Mouse (Mus musculus) urinary bladder, postnatal 14 days (tissue): ENCODE results near the gene Enox1.

Experiments used
- DNase-seq: peaks from one replicate; pipeline ENCODE4 v3.0.0; 2021; ENCODE audit warnings: low spot score

Gene Enox1

DNA sequence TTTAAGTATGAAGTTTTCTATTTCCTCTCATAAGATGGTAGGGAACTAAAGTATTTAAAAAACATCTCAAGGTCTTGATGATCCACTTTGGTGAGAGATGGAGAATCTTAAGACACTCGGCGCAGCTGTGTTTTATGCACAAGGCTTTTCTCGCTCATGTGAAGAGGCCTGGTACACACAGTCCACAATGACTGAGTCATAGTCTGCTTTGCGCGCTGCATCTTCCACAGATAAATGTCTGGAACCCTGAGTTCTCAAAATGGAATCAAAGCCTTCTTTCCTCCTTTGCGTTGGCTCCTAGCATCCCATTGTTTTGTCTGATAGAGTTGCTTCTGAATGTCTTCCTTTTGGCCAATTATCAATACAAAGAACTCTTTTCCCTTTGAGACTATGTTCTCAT is 119.0 kb downstream of the Enox1 start:
- DNase-seq: no peak

DNA sequence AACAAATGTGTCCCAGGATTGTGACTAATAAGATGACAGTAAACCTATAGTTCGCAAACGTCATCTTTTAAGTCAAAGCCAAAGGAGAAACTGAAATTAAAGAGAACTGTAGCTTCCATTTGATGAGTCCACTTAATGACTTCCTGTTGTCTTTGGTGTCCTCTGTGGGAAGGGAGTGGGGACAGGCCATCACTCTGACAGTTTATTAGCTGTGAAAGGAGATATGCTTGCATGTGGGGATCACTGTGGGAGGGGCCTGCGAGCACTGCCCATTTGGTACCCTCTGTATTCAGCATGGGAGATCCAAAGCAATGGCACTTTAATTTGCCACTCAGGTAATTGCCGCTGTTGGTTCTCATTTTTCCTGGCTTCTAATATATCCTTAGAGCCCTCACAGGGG is 122.6 kb downstream of the Enox1 start:
- no peak for DNase-seq

DNA sequence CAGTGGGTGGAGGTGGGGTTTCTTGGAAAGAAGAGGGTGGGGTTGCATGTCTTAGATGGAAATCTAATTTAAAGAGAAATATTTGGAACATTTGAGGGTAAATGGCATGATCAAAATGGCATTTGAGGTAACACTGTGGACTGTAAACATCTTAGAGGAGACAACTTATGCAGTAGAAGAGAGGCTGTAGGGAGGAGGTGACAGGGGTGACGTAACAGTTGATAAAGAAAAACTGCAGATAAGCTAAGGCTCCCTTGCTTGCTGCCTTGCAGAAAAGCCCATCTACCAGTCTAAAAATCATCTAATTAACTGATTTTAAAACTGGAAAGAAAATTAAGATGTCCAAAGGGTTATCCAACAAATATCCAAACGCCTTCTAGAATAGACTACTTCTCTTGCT is 123.9 kb downstream of the Enox1 start:
- DNase-seq: no peak

DNA sequence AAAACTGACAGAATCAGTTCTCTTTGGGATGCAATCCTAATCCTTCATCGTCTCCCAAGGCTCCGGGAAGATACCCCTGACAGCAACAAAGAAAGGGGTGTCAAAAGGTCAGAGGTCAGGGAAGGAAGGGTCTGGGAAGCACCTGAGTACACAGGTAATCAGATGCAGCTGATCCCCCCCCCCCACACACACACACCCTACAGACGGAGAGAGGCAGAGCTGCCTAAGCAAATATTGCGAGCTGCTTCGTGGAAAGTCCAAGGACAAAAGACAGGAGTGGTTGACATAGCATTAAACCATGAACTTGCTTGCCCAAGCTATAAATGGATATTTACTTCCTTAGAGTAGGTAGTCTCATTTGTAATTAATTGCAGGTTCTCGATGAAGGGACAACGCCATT is 124.3 kb downstream of the Enox1 start:
- no peak for DNase-seq

DNA sequence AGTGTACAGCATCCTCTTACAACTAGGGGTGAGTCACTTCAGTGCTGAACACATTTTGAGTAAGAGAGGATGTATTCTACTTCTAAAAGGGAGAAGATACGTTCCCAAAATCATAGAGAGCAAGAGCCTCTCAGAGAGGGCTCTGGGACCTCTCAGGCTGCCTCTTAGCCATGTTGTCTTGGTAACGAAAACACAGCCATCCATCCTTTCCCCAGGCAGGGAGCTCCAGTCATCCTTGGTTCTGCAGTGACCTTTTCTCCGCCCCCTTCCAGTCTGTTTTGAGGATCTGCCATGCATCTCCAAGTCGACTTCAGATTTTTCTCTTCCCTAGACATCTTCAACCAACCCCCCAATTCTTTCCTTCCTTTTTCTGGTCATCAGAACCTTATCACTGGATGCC is 127.4 kb downstream of the Enox1 start:
- no peak for DNase-seq

DNA sequence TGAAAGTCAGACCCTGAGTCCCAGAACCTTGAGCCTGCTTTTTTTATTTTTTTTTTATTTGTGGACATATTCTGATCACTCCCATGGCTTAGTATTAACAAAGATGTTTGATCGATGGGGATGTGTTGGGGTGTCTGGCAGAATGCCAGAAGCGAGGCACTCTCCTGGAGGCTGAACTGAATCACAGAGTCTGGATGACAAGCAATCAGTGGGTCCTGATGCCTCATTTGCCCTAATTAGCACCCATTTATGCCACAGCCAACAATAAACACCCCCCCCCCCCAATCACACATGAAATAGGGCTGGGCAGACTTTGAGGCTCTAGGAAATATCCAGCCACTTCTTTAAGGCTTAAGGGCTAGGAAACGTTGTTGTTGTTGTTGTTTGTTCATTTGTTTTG is 128.9 kb downstream of the Enox1 start:
- no peak for DNase-seq

DNA sequence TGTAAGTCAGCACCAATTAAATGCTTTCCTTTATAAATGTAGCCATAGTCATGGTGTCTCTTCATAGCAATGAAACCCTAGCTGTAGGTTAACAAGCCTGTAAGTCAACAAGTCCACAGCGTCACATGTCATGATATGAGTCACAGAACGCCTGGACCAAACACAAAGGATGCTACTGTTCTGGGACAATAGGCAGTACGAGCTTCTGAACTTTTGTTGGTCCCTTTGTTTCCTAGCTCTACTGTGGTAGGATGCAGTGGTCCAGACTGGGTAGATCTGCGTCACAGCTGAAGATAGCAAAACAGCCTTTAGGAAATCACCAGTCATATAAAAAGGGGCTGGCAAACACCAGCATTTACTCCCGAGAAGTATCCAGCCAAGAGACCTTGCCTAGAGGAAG is 135.2 kb downstream of the Enox1 start:
- DNase-seq: no peak

DNA sequence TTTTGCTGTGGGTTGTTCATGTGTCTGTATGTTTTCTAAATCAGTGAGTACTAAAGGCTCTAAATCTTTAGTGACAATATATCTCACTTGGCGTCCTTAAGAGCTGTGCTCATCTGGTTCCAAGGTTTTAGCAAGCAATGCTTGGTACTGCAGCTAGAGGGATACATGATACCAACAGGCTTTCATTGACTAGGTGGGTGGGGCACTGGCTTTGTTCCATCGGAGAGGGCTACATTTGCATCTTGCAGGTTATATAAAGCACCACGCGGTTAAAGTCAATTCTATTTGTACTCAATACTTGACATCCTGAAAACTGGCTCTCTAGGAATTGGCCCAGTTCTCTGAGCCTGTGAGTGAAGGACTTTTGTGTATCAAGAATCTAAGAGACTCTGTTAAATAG is 140.5 kb downstream of the Enox1 start:
- no peak for DNase-seq

DNA sequence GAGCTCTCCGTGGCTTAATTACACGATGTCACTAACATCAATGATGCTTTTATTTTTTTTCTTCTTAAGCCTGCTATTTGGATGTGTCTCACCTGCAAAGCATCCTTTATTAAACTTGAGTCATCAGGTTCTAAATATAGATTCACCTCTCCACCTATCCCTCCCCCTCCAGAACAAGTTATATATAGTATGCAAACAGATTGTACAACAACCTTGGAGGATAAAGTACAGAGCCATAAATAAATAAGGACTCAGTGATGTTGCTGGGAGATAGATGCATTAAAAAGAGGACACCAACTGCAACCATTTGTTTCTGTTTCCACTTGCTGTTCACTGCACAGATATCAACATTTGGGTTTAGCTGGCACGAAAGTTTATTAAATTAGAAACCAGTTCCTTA is 141.8 kb downstream of the Enox1 start:
- DNase-seq: no peak

DNA sequence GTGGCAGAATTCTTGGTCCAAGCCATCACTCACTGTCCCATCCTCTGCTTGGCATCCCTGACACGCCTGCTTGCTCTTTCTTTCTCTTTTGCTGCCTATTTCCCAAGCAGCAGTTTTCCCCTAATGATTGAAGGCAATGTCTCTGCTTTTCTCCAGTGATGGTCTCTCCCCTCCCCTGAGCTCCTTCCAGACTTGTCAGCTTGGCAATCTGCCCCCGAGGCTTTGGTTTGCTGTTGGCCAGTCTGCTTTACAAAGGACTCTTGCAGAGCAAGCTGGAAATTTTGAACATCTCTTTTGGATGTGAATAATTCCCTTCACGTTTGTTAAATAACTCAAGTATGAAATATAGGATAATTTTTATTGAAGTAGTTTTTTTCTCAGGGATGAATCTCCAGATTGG is 153.0 kb downstream of the Enox1 start:
- no peak for DNase-seq

DNA sequence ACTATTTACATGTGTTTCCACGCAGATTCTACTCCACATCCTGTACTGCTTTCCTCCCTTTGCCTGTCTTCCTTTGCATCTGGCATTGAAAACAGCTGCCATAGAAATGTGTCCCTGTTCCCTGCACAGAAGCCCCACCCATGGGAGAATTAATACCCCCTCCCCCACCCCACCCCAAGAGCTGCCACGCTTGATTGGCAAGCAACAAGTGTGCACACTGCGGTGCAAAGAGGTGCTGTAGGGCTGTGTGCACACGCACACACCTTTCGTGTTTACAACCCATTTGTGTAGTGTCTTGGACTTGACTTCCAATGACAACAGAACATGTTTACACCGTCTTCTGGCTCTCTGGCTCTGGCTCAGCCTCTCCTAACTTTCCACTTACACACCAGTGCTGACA is 154.9 kb downstream of the Enox1 start:
- DNase-seq: no peak

DNA sequence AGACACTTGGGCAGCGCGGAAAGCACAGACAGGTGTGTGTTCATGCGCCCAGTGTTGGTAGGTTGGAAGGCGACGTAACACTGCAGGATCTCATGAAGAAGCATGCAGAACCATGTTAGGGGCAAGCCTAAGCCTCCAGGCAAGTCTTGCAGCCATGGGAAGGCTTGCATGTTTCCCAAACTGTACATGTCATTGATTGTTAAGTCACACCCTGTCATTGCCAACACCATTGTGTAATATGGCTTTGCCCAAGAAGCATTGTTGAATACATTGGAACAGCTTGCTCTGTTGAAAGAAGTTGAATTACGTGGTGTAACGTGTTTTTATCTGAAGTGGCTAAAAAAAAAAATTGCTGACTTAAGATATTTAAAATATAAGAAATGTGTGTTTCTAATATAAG is 162.8 kb downstream of the Enox1 start:
- DNase-seq: no peak

DNA sequence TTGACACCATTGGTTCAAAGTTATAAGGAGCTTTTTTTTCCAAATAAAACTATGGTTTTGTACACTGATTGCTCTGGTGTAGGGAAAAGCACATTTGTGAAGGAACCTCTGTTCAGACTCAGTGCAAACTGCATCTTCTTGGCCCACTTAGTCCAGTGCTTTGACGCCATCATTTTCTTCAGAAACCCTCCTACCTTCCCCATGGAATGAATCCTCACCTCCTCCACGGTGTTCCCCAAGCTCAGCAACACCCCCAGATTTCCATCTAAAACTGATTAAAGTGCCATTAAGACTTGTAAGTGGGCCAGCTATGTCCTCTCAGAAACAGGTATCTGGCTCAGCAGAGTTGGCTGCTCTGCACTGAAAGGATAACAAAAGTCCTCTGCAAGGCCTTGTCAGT is 167.8 kb downstream of the Enox1 start:
- no peak for DNase-seq

DNA sequence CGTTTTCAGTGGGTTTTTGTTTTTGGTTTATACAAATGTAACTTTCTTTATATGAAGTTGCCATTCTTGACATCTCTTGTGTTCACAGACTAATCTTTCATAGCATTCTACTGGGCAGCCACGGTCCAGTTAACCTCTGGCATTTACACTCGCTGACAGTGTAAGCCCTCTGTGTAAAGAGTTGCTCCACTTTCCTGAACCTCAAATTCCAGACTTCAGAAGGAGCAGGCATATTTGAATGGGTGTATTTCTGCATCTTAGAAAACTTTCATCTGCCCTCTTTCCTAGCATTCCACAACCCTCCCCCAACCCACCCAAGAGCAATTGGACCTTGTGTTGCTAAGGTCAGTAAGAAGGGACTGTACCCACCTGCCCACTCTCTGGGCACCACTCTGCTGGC is 171.1 kb downstream of the Enox1 start:
- DNase-seq: no peak

DNA sequence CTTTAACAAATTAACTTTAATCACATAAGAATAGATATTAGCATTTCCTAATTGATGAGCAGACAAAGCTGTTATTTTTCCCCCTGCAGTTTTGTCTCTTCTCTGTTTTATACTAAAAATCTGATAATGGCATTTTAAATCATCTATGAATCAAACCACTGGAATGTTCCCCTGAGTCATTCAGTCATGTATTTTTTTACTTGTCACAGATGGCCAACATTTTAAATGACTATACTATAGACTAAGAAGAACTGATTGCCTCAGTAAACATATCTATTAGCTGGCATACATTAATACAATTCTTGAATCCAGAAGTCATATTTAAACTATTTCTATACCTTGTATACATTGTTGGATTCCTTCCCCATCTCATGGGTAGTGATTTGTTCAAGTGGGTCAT is 173.2 kb downstream of the Enox1 start:
- DNase-seq: no peak

DNA sequence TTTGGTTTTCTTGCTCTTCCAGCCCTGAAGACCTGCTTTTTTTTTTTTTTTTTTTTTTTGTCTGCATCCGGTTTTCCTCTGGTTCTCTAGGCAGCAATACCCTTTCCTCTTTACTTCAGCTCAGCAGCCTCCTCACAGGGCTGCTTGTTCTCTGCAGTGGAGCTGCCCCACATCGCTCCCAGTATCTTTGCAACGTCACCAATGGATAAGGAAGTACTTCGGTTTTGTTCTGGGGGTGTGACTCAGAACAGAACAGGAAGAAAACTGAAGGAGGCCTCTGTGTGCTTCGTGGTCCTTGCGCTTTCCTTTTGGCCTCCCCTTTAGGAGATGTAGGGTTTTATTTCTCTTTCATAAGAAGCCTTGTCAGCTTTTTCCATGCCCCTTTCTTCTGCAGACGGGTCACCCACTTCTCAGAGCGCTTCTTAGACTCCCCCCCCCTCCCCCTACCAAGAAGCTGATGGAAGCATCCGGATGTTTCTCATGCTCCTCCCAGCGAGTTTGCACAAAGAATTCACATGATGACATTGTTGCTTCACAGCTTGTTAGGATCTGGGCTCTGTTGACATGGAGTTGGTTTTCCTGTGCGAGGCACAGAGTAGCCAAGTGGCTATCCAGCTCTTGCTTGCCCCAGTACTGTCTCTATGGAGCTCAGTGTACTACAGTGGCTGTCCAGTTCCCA is 187.2 kb downstream of the Enox1 start:
- no peak for DNase-seq

DNA sequence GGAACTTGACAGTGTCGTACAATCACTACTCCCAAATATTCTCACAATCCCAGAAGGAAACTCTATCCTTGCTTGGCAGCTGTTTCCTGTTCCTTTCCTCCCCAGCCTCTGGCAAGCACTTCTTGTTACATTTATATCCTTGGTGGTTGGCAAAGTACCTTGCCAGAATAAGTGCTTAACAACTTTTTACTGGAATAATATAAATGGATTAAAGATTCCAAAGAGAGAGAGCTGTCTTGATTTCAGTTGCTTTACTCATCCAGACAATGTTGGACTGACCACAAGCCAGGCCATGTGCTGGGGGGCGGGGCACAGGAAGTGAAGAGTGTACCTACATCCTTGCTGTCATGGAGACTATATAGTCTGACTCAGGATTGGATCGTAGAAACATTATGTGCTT is 189.7 kb downstream of the Enox1 start:
- DNase-seq: peak; percentile 15

DNA sequence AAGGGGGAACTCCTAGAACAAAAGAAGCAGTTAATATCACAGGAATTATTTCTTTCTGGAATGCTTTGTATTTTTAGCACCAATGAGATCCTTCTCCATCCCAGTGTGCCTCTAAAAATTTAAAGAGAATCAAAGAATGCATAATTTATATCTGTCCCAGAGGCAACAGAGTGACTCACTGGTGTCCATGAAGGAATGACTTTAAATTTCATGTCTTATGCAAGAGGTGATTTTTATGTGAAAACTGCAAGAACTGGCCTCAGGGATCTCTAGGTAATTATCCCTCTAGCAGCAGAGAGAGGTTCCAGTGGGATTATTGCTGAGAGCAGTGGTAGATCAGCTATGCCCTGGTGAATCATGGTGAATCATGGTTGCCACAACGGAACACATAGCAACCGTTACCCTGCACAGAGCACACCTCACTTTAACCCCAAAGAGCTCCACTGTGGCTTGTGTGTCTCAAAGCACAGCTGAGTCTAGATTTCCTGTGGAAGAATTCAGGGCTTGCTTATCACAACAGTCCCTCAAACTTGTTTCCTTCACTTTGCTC is 195.3 kb downstream of the Enox1 start:
- no peak for DNase-seq

DNA sequence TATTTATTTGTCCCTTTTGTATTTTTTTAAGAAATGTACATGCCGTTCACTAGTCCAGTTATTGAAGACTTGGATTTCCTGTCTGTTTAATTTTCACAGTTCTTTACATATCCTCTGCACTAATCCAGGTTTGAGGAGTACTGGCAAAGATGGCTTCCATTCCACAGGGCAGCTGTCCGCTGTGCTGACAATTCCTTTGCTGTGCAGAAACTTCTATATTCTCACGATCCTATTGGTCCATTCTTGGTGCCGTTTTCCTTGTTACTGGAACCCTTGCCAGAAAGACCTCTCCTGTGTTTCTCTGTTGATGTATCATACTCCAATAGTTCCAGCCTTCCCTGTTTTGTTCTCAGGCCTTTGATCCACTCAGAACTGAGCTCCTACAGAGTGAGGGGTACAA is 206.1 kb downstream of the Enox1 start:
- DNase-seq: no peak

DNA sequence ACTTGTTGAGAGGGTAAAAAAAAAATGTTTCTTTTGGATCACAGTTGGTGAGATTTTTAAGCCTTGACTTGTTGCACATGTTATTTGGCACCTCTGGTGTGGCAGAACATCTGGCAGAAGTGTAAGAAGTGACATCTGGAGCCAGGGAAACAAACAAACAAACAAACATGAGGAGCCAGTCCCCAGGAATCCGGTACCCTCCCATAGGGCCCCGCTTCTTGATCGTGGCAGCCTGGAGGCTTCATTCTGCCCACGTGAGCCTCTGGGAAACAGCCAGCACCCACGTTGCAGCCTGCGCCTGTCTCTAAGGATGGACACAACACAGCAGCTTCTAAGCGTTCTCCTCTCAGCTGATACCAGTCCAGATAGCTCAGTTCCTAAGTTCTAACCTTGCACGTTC is 211.8 kb downstream of the Enox1 start:
- no peak for DNase-seq

DNA sequence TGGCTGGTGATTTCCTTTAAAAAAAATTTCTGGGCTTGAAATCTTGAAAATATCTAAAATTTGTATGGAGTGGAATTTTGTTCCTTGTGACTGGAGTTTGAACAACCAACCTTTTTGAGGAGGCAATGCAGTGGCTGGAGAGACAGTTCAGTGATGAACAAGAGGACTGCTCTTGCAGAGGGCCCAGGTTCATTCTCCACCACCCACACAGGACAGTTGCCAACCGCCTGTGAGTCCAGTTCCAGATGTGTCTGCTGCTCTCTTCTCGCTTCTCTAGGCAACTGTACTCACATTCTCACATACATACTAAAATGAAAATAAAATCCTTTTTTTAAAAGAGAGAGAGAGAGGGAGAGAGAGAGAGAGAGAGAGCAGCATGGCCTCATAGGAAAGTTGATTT is 212.5 kb downstream of the Enox1 start:
- no peak for DNase-seq

DNA sequence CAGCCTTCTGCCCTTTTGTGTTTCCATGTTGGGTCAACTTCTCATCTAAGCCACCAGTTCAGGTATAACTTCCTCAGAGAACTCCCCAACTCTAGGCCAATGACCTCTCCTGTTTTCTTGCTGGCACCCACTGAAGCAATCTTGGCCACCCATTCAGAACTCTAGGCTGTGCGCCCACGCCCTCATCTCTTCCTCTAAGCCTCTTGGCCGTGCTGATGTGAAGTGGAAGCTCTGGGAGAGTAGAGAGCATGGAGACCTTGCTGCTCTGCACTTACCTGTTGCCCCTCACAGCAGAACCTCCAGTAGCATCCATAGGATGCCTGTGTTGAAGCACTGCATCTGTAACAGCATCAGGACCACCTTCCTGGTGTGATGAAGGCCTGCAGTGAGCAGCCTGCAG is 214.0 kb downstream of the Enox1 start:
- DNase-seq: no peak

DNA sequence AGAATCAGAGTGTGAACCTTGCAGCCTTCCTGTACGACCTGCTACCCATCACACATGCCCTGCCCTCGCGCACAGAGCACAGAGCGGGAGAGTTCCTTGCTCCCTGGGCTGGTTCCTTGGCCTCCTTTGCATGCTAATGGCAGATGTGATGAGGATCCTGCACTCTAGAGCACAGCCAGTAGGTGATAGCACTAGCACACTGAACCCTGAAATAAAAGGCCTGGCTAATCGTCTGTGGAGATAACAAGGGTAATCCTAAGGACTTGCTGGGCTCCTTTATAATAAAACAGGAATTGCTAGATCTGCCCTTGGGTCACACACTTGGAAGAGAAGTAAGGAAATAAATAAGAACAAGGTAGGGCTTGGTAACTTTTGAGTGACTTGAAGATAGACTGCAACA is 215.4 kb downstream of the Enox1 start:
- DNase-seq: no peak

DNA sequence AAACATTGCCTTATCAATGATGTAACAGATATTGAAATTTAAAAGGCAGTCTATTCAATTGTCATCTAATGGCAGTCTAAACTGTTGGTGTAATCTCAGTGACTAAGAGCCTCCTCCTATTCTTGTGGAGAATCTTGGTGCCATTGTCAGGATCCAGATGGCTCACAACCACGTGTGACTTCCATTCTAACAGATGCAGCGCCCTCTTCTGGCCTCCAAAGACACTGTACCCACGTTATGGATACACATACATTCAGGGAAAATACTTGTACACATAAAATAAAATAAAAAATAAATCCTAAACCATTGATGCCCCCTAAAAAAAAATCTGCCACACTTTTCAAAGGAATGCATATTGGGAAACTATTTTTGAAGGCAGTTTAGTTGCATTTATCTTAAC is 216.6 kb downstream of the Enox1 start:
- DNase-seq: no peak

DNA sequence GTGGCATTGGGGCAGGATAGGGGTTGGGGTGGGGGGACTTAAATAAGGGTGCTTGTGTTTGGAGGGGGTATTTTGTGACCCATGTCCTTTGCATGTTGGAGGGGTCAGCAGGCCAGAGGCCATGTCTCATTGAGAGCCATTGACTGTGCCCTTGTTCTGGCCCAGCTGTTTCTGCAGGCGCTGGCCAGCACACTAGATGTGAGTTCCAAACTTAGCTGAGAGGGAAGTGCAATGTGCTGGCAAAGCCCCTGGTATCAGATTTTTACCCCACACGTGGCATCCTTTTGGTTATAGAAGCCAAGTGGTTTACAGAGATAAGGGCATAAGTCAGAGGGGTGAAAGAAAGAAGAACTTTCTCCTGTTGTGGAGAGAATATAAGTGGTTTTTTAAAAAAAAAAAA is 218.5 kb downstream of the Enox1 start:
- DNase-seq: no peak
